Mouse (Mus musculus) CH12.LX (cell line): ENCODE measurements around the gene Kyat1. TPM values are rescaled to one million over a fixed set of nuclear protein-coding genes. Genes with fewer than 3 reads are reported as not detected.

Source experiments
- DNase-seq: peaks from one replicate; pipeline ENCODE4 v3.0.0-alpha.2; 2013; ENCODE audit errors: extremely low read depth
- H3K27ac ChIP-seq: 2 replicates; pipeline ENCODE4 v1.5.1; 2012; ENCODE audit warnings: low read depth, mild to moderate bottlenecking, control low read depth, moderate library complexity; ENCODE audit not compliant: insufficient read depth
- H3K27me3 ChIP-seq: replicated peaks from 2 replicates; pipeline ENCODE3; 2012; ENCODE audit warnings: inconsistent platforms
- H3K36me3 ChIP-seq, 2 experiments: replicated peaks in 1 of 2; 2 replicates each; pipeline versions ENCODE3 to v1.6.1; 2012; ENCODE audit warnings: inconsistent platforms in 1 of 2, low read length in 1 of 2, mild to moderate bottlenecking in 1 of 2, mixed read lengths in 1 of 2, moderate library complexity in 1 of 2; ENCODE audit not compliant: control insufficient read depth in 1 of 2, insufficient read depth in 1 of 2
- H3K4me1 ChIP-seq, 2 experiments: 2 replicates each; pipeline ENCODE4 v1.6.1; 2012; ENCODE audit warnings: inconsistent platforms in 1 of 2, moderate library complexity in 1 of 2; ENCODE audit not compliant: insufficient read depth in 2 of 2, control insufficient read depth in 1 of 2
- H3K4me2 ChIP-seq: 2 replicates; pipeline ENCODE4 v1.6.1; 2012; ENCODE audit warnings: low read depth, mild to moderate bottlenecking, control low read depth; ENCODE audit not compliant: poor library complexity, insufficient read depth, severe bottlenecking
- H3K4me3 ChIP-seq, 3 experiments: fragments of 150-350 bp in 1 of 3; sonication (generic) in 1 of 3; replicated peaks in 1 of 3; 2 replicates each; pipeline versions ENCODE3 to v1.5.1; 2011 to 2012; ENCODE audit warnings: low read depth in 2 of 3, low read length in 2 of 3, mild to moderate bottlenecking in 2 of 3, moderate library complexity in 2 of 3, control low read depth in 1 of 3, improper control_type of control experiment in 1 of 3, inconsistent platforms in 1 of 3, mixed read lengths in 1 of 3; ENCODE audit not compliant: poor library complexity in 1 of 3
- H3K79me2 ChIP-seq: replicated peaks from 2 replicates; pipeline ENCODE4 v1.6.1; 2012; ENCODE audit warnings: mild to moderate bottlenecking, moderate library complexity; ENCODE audit not compliant: control insufficient read depth, poor library complexity, insufficient read depth, severe bottlenecking; ENCODE audit errors: extremely low read depth
- H3K9ac ChIP-seq: 2 replicates; pipeline ENCODE4 v1.6.1; 2012; ENCODE audit warnings: low read depth, mild to moderate bottlenecking, control low read depth, moderate library complexity; ENCODE audit not compliant: insufficient read depth
- H3K9me3 ChIP-seq: replicated peaks from 2 replicates; pipeline ENCODE3; 2012; ENCODE audit warnings: low read length, inconsistent platforms, mixed read lengths
- BHLHE40 ChIP-seq: IDR thresholded peaks from 2 replicates; pipeline ENCODE4 v1.6.1; 2011; ENCODE audit warnings: mild to moderate bottlenecking, low read depth, low read length, improper control_type of control experiment
- CHD1 ChIP-seq: IDR thresholded peaks from 2 replicates; pipeline ENCODE4 v1.6.1; 2012; ENCODE audit warnings: low read depth, low read length, improper control_type of control experiment, inconsistent platforms
- CHD2 ChIP-seq: IDR thresholded peaks from 2 replicates; pipeline ENCODE4 v1.6.1; 2011; ENCODE audit warnings: low read length, improper control_type of control experiment
- CTCF ChIP-seq, 2 experiments: IDR thresholded peaks in 1 of 2; conservative IDR thresholded peaks in 1 of 2; 2 replicates each; pipeline ENCODE4 v1.5.1; 2011 to 2012; ENCODE audit warnings: low read depth in 2 of 2, low read length in 2 of 2, improper control_type of control experiment in 1 of 2, inconsistent platforms in 1 of 2, mild to moderate bottlenecking in 1 of 2, moderate library complexity in 1 of 2
- E2F4 ChIP-seq: IDR thresholded peaks from 2 replicates; pipeline ENCODE4 v1.6.1; 2011; ENCODE audit warnings: low read depth, low read length, improper control_type of control experiment; ENCODE audit not compliant: insufficient replicate concordance
- ELF1 ChIP-seq: IDR thresholded peaks from 2 replicates; pipeline ENCODE4 v1.6.1; 2014; ENCODE audit warnings: low read depth, mild to moderate bottlenecking, inconsistent platforms, low read length, improper control_type of control experiment
- EP300 ChIP-seq: IDR thresholded peaks from 2 replicates; pipeline ENCODE4 v1.6.1; 2011; ENCODE audit warnings: low read length, improper control_type of control experiment
- ETS1 ChIP-seq: conservative IDR thresholded peaks from 2 replicates; pipeline ENCODE4 v1.6.1; 2012; ENCODE audit warnings: low read depth, mild to moderate bottlenecking, inconsistent platforms, low read length, improper control_type of control experiment, moderate library complexity
- GABPA ChIP-seq: IDR thresholded peaks from 2 replicates; pipeline ENCODE4 v1.6.1; 2012; ENCODE audit warnings: low read depth, low read length, improper control_type of control experiment, inconsistent platforms; ENCODE audit not compliant: insufficient replicate concordance
- HCFC1 ChIP-seq: IDR thresholded peaks from 2 replicates; pipeline ENCODE4 v1.6.1; 2012; ENCODE audit warnings: low read depth, mild to moderate bottlenecking, inconsistent platforms, low read length, improper control_type of control experiment
- IRF4 ChIP-seq: IDR thresholded peaks from 2 replicates; pipeline ENCODE4 v1.6.1; 2014; ENCODE audit warnings: low read depth, mild to moderate bottlenecking, inconsistent platforms, low read length, improper control_type of control experiment
- JUN ChIP-seq: IDR thresholded peaks from 2 replicates; pipeline ENCODE4 v1.6.1; 2011; ENCODE audit warnings: low read depth, mild to moderate bottlenecking, low read length, improper control_type of control experiment, moderate library complexity; ENCODE audit not compliant: insufficient read depth
- JUND ChIP-seq: conservative IDR thresholded peaks from 2 replicates; pipeline ENCODE4 v1.6.1; 2011; ENCODE audit warnings: low read depth, low read length, improper control_type of control experiment
- KAT2A ChIP-seq: IDR thresholded peaks from 2 replicates; pipeline ENCODE4 v1.6.1; 2012; ENCODE audit warnings: low read length, improper control_type of control experiment, inconsistent platforms; ENCODE audit not compliant: insufficient replicate concordance
- MAFK ChIP-seq: IDR thresholded peaks from 2 replicates; pipeline ENCODE4 v1.6.1; 2011; ENCODE audit warnings: low read length, improper control_type of control experiment; ENCODE audit not compliant: insufficient replicate concordance
- MAX ChIP-seq: IDR thresholded peaks from 2 replicates; pipeline ENCODE4 v1.6.1; 2011; ENCODE audit warnings: low read length, improper control_type of control experiment
- MAZ ChIP-seq: IDR thresholded peaks from 2 replicates; pipeline ENCODE4 v1.6.1; 2012; ENCODE audit warnings: low read depth, mild to moderate bottlenecking, inconsistent platforms, low read length, improper control_type of control experiment, moderate library complexity
- MEF2A ChIP-seq: IDR thresholded peaks from 2 replicates; pipeline ENCODE4 v1.6.1; 2014; ENCODE audit warnings: low read depth, mild to moderate bottlenecking, inconsistent platforms, low read length, improper control_type of control experiment, borderline replicate concordance
- MXI1 ChIP-seq: IDR thresholded peaks from 2 replicates; pipeline ENCODE4 v1.6.1; 2011; ENCODE audit warnings: mild to moderate bottlenecking, low read depth, low read length, improper control_type of control experiment
- MYC ChIP-seq: IDR thresholded peaks from 2 replicates; pipeline ENCODE4 v1.6.1; 2011; ENCODE audit warnings: low read depth, mild to moderate bottlenecking, improper control_type of control experiment, low read length
- NELFE ChIP-seq: IDR thresholded peaks from 2 replicates; pipeline ENCODE4 v1.6.1; 2011; ENCODE audit warnings: low read depth, low read length, improper control_type of control experiment
- NRF1 ChIP-seq: IDR thresholded peaks from 2 replicates; pipeline ENCODE4 v1.6.1; 2014; ENCODE audit warnings: low read depth, mild to moderate bottlenecking, inconsistent platforms, low read length, improper control_type of control experiment, moderate library complexity
- PAX5 ChIP-seq: IDR thresholded peaks from 2 replicates; pipeline ENCODE4 v1.6.1; 2012; ENCODE audit warnings: low read length, inconsistent platforms, mixed read lengths
- POLR2A ChIP-seq: IDR thresholded peaks from 2 replicates; pipeline ENCODE4 v1.6.1; 2011; ENCODE audit warnings: low read depth, mild to moderate bottlenecking, improper control_type of control experiment, low read length
- POLR2AphosphoS2 ChIP-seq: IDR thresholded peaks from 2 replicates; pipeline ENCODE4 v1.6.1; 2011; ENCODE audit warnings: low read depth, low read length, improper control_type of control experiment
- RAD21 ChIP-seq: IDR thresholded peaks from 2 replicates; pipeline ENCODE4 v1.6.1; 2011; ENCODE audit warnings: low read depth, mild to moderate bottlenecking, low read length, improper control_type of control experiment, moderate library complexity
- RCOR1 ChIP-seq: conservative IDR thresholded peaks from 2 replicates; pipeline ENCODE4 v1.6.1; 2012; ENCODE audit warnings: low read depth, mild to moderate bottlenecking, inconsistent platforms, low read length, improper control_type of control experiment
- SIN3A ChIP-seq: IDR thresholded peaks from 2 replicates; pipeline ENCODE4 v1.6.1; 2012; ENCODE audit warnings: low read length, improper control_type of control experiment, inconsistent platforms
- SMC3 ChIP-seq: IDR thresholded peaks from 2 replicates; pipeline ENCODE4 v1.6.1; 2011; ENCODE audit warnings: low read depth, low read length, improper control_type of control experiment
- TBP ChIP-seq: conservative IDR thresholded peaks from 2 replicates; pipeline ENCODE4 v1.6.1; 2011; ENCODE audit warnings: low read depth, low read length, improper control_type of control experiment
- TCF12 ChIP-seq: IDR thresholded peaks from 2 replicates; pipeline ENCODE4 v1.6.1; 2014; ENCODE audit warnings: low read depth, mild to moderate bottlenecking, inconsistent platforms, low read length, improper control_type of control experiment
- UBTF ChIP-seq: IDR thresholded peaks from 2 replicates; pipeline ENCODE4 v1.6.1; 2012; ENCODE audit warnings: low read depth, mild to moderate bottlenecking, inconsistent platforms, low read length, improper control_type of control experiment, moderate library complexity
- USF1 ChIP-seq: IDR thresholded peaks from 2 replicates; pipeline ENCODE4 v1.6.1; 2014; ENCODE audit warnings: low read depth, mild to moderate bottlenecking, inconsistent platforms, low read length, improper control_type of control experiment
- USF2 ChIP-seq: conservative IDR thresholded peaks from 2 replicates; pipeline ENCODE4 v1.6.1; 2011; ENCODE audit warnings: low read depth, low read length, improper control_type of control experiment
- ZC3H11A ChIP-seq: IDR thresholded peaks from 2 replicates; pipeline ENCODE4 v1.6.1; 2012; ENCODE audit warnings: low read depth, mild to moderate bottlenecking, inconsistent platforms, low read length, improper control_type of control experiment
- ZKSCAN1 ChIP-seq: IDR thresholded peaks from 2 replicates; pipeline ENCODE4 v1.6.1; 2012; ENCODE audit warnings: low read depth, inconsistent platforms, low read length, improper control_type of control experiment, borderline replicate concordance
- ZMIZ1 ChIP-seq: IDR thresholded peaks from 2 replicates; pipeline ENCODE4 v1.6.1; 2012; ENCODE audit warnings: low read depth, mild to moderate bottlenecking, inconsistent platforms, low read length, improper control_type of control experiment
- ZNF384 ChIP-seq: IDR thresholded peaks from 2 replicates; pipeline ENCODE4 v1.6.1; 2012; ENCODE audit warnings: low read depth, low read length, improper control_type of control experiment, inconsistent platforms
- dilution Hi-C: fragments of 300-500 bp; cut with MboI; formaldehyde crosslinking; loops from 2 replicates; pipeline ENCODE4 v1.14.3; 2020; ENCODE audit warnings: low sequenced_read_pairs; ENCODE audit not compliant: extremely low pct_unique_long_range_greater_than_20kb, extremely low pct_ligation_motif_present
- in situ Hi-C: fragments of 300-500 bp; cut with MboI; formaldehyde crosslinking; loops from 3 replicates; pipeline ENCODE4 v1.14.3; 2019; ENCODE audit warnings: low sequenced_read_pairs, low pct_ligation_motif_present, low pct_unique_long_range_greater_than_20kb, mixed read lengths
- polyA plus RNA-seq: library from polyadenylated mRNA; unstranded; fragments of >175 nt; gene quantifications from 2 replicates; pipeline ENCODE4 v1.2.1, GENCODE M21; 2012; ENCODE audit warnings: low read depth; ENCODE audit not compliant: insufficient read length
- total RNA-seq, 2 experiments: library from RNA; depleted of rRNA; stranded (reverse); fragments of 300-350 nt in 1 of 2; fragments of >200 nt in 1 of 2; gene quantifications; 2 replicates each; pipeline ENCODE4 v1.2.3; 2012 to 2014

Gene Kyat1
- total RNA-seq (2012; rRNA removed) (5.3 and 7.0 TPM in 2 replicates), total RNA-seq (2014; rRNA removed) (5.0 and 5.5 TPM in 2 replicates), polyA plus RNA-seq (5.2 and 5.4 TPM in 2 replicates)

DNA sequence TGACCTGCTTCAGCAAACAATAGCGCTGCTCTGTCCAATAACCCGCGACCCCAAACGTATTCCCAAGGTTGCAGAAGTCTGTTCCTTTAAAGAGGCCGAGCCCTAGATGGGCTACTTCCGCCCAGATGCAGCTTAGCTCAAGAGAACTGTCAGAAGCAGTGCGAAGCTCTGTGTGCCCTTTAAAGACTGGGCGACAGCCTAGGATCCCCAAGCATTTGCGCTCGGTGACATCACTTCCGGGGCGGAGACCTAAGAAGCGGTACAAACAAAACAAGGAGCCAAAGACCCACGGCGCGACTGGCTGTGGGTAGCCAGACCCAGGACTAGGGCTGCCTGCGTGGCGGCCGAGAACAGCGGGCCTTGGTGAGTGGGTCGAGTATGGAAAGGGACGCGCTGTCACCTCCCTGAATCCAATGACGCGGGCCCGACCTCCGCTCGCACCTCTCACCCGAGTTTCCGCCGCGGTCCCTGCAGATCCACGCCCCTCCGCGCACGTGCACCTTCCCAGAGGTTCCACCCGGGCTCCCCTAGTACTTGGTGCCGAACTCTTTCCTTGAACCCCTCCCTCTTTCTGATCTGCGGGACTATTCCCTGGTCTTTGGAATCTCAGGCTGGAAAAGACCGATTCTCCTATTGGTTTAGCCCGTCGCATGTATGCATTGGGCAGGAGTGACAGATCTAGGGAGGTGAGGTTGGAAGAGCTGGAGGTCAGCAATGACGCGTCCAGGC, at the start of gene Kyat1:
TSS of gene Kyat1 (minus strand) at position 219 of the 729 bp plus-strand sequence.
- Histone ChIP-seq H3K4me1 (peaks cover 8 to 16% of the 10 kb centered on the region in 2 experiments), H3K4me2 (peak within 1 kb of the TSS; percentile 90), H3K79me2 (no peaks in the 10 kb centered on the region), H3K4me3 (peak within 1 kb of the TSS; percentile 60 to 83 (median 65)), H3K27ac (no peak within 1 kb of the TSS), H3K36me3 (no peaks in the 10 kb centered on the region), H3K9me3 (no peaks in the 10 kb centered on the region), H3K27me3 (peaks cover 23% of the 10 kb centered on the region), H3K9ac (peak within 1 kb of the TSS; percentile 62)
- in situ Hi-C loops: no loop called here
- DNase-seq: peak; percentile 96
- dilution Hi-C loops: no loop called here
- TF ChIP-seq CHD1: no peak
- peak; percentile 99 for TF ChIP-seq SIN3A
- TF ChIP-seq MYC: no peak
- peak; percentile 96 for TF ChIP-seq MXI1
- TF ChIP-seq UBTF: peak; percentile 71; the same call in 1 of the 2 replicates
- no peak for TF ChIP-seq RAD21
- peak; percentile 88 for TF ChIP-seq BHLHE40
- TF ChIP-seq MEF2A: peak; percentile 75
- TF ChIP-seq CTCF (conservative IDR thresholded peaks at IDR 0.05 in 1 of 2, IDR thresholded peaks at IDR 0.05 in 1 of 2; ENCODE audit: low read depth in 2 of 2, low read length in 2 of 2): no peak
- no peak for TF ChIP-seq ZKSCAN1
- no peak for TF ChIP-seq EP300
- no peak for TF ChIP-seq PAX5
- no peak for TF ChIP-seq ZNF384
- no peak for TF ChIP-seq USF1
- TF ChIP-seq TCF12: peak; percentile 85
- peak; percentile 90 for TF ChIP-seq TBP
- 0 out of 2 replicates have a peak, but pooled peaks have one; percentile 55 for TF ChIP-seq RCOR1
- peak; percentile 87 for TF ChIP-seq POLR2A
- peak; percentile 89 for TF ChIP-seq MAX
- peak; percentile 61; the same call in 1 of the 2 replicates for TF ChIP-seq ETS1
- TF ChIP-seq MAFK: peak; percentile 48; the same call in 1 of the 2 replicates
- peak; percentile 73; the same call in 1 of the 2 replicates for TF ChIP-seq E2F4
- peak; percentile 37; the same call in 1 of the 2 replicates for TF ChIP-seq POLR2AphosphoS2
- peak; percentile 37; the same call in 1 of the 2 replicates for TF ChIP-seq NRF1
- TF ChIP-seq KAT2A: peak; percentile 67; the same call in 1 of the 2 replicates
- peak; percentile 62; the same call in 1 of the 2 replicates for TF ChIP-seq MAZ
- TF ChIP-seq CHD2: 0 out of 2 replicates have a peak, but pooled peaks have one; percentile 46
- no peak for TF ChIP-seq ZC3H11A
- peak; percentile 59 for TF ChIP-seq JUND
- no peak for TF ChIP-seq USF2
- no peak for TF ChIP-seq SMC3
- peak; percentile 81 for TF ChIP-seq HCFC1
- peak; percentile 42; the same call in 1 of the 2 replicates for TF ChIP-seq JUN
- no peak for TF ChIP-seq IRF4
- TF ChIP-seq ZMIZ1: peak; percentile 86
- TF ChIP-seq NELFE: peak; percentile 85
- TF ChIP-seq GABPA: no peak; the same call in 1 of the 2 replicates
- peak; percentile 89 for TF ChIP-seq ELF1
